Mouse (Mus musculus): ENCODE results near the gene Dnah10.
A peak's percentile ranks its signal among the peaks of the same experiment; 100 is the strongest.

GRCm38 (mm10) chr5:124785650-124786049, 60.8 kb downstream of the Dnah10 start:
- TF ChIP-seq POLR2A (IDR thresholded peaks at IDR 0.05; ENCODE audit: borderline replicate concordance, extremely low read depth, insufficient read depth, insufficient read length, poor library complexity, severe bottlenecking), result no peak
- TF ChIP-seq CTCF (IDR thresholded peaks at IDR 0.05; ENCODE audit: borderline replicate concordance, extremely low read depth, insufficient read depth, insufficient read length), result peak; percentile 46; the same call in 1 of the 2 replicates
